Mouse (Mus musculus) kidney, postnatal 4 days (tissue): ENCODE data around the gene Fto.

ENCODE experiments used
- DNase-seq, 2 experiments: peaks; one replicate each; pipeline ENCODE4 v3.0.0; 2021; ENCODE audit warnings: mixed read lengths in 2 of 2

Gene Fto

DNA sequence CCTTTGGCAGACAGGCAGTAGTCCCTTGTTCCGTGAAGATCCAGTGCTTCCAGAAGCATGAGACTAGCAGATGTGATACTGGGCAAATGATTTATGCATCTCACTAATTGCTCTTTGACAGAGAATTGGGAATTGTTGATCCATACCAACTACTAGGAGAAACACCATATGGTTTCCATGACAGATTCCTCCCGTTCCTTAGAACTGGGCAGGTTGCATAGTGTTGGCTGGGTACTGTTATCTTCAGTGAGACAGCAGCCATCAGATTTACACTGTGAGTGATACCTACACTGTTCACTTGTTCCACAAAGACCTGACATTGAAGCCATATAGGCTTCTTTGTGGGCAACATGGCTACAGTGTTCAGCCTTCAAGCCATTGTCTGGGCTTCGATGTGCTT, 191.0 kb downstream of the Fto start:
- DNase-seq = no peak

DNA sequence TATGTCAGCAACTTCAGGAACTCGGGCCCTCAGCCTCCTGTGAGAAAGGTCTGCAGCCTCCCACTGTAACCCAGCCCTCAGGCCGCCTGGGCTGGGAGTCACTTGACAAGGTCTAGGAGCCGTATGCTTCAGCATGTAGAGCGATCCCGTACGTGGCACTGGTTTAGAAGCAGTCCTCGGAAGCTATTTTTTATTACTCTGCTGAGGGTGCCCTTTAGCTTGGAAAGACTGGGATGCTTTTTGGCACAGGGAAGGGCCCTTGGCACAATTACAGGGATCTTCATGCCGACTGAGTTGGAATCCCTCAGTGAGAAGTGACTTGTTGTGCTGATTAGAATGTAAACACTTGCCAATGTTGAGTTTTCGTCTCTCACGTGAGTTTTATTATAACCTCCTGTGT, 191.6 kb downstream of the Fto start:
- DNase-seq = no peak

DNA sequence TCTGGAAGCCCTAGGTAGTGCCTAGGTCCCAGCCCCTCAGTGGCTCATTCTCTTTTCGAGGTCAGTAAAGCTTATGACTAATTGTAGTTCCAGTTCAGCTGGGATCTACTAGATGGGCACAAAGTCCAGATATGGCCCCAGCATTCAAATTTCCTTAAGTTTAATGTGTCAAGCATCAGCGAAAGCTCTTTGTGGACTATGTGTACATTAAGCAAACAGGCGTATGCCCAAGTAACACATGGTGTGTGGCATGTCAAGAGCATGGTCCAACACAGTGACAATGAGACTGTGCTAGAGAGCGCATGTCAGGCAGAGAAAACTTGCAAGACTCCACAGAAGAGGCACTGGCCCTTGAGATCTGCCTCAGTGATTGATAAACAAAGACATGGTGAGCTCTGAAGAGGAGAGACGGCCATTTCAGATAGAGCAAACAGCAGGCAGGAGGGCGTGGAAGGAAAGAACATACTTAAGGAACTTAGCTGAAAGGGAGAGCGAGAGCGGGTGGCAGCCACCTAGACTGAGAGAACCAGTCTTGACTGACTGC, 192.2 kb downstream of the Fto start:
- no peak for DNase-seq

DNA sequence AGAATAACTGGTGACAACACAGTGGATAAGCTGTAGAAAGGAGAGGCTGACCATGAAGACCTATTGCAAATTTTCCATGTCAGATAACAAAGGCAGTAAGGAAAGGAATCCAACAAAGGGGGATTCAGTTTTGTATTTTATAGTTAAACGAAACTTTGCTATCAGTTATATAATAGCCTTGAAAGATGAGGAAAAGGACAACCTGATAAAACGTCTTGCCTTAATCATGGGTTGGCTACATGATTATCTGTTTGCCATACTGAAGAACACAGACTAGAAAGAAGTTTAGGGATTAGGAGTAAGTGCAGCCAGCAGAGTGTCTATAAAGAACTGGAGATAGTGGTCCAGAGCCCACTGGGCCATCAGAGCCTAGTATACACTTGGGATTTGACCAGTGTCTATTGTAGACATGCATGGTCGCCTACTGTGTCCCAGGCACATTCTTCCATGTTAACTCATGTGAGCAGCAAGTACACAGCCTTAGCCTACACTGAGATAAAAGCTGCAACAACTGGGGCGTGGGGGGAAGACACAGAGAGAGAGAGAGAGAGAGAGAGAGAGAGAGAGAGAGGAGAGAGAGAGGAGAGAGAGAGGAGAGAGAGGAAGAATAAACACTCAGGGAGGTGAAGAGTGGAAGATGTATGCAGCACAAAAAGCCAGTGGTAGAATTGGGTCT, 192.8 kb downstream of the Fto start:
- DNase-seq = no peak

DNA sequence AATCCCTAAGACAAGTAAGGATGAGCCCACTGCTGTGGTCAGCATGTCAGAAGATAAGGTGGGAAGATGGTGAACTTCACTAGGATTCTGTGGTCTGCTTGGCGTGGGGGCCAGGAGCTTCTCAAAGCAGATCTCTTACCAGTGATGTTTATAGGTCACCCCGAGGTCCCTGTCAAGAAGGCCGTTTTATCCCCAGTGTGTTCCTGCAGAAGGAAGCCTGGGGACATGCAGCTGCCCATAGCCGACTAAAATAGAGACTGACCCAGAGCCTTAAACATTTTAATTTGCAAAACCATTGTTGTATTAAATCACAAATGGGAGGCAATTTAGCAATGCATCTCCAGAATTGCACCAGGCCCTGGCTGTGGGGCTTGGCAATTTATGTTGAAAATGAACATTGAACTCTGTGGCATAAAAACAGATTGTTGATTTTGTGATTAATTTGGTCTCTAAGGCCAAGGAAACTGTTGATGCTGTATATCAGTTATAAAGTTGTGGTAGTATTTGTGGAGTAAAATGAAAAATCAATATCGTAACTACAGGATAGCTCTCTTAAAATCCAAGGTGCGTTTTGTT, 193.4 kb downstream of the Fto start:
- no peak for DNase-seq

DNA sequence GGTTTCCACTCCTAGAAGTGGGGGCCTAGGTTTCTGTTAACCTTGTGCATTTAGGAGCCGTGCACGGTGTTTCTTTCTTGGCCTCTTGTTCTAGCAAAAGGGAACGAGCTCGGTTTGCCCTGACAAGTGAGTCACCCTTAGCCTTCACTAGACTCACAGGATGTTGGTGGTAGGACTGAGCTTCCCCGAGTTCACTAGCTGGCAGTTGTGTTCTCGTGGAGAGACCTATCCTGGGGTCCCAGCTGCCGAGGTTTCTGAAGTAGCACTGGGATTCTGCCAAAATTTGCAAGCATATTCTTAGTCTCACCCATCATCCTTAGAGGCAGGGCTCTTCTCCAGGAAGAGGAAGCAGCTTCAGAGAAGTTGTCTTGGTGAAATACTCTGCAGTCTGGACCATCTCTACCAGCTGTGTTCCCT, 194.4 kb downstream of the Fto start:
- no peak for DNase-seq

DNA sequence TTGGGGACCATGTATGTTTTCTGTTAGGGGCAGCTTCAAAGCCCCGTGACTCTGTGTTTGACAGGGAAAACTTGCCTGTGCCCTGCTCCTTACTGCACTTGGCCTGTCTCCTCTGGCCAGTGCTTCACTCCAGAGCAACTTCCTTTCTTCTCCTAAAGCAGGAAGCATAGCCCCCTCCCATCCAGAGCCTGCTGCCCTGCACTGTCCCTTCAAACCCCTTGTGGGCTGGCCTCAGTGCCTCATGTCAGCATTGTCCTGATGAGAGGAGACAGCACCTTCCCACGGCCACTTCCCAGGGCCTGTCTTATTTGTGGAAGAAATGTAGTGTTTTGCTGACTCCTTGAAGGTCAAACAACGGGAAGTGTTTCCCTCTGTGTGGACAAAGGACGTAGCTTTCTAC, 195.0 kb downstream of the Fto start:
- no peak for DNase-seq

DNA sequence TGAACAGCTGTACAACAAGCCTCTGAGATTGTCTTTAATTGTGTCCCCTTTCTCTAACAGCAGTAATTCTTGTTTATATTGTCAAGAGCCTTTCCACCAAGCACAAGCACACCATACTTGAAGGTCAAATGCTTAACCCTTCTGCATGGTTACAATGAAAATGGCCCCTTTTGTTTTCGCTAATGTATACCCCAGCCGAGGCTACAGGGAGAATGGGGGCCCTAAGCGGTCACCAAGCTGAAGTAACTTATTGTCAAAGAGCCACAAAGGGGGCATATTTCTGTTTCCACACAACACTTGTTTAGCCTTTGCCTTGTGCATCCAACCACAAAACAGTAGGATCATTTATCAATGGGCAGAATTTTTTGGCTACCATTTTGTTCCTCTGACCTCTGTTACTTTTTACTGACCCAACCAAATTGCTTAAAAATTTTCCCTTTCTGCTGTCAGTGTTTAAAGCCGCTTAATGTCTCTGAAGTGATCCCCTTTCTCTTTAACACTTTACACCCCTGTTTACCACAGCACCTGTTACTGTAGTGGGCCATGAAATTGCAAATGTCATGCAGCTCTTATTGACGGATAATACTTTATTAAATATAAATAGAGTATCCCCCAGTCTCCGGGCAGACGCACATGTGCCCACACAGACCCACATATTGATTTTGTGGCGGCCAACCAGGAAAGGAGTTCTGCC, 196.0 kb downstream of the Fto start:
- no peak for DNase-seq

DNA sequence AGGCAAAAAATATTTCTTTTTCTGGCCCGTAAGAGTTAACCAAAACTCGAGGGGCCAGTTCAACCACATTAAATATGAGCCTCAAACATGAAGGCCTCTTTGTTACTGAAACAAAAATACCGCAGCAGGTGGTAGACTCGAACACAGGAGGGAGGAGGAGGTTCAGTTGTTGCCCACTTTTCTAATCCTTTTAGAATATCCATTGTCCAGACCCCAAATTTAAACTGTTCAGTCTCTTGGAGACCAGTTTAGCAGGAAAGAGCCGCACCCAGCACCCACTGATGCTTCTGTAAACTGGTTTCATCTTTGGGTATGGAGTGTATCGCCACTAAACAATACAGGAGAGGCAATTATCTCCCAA, 196.6 kb downstream of the Fto start:
- DNase-seq = no peak

DNA sequence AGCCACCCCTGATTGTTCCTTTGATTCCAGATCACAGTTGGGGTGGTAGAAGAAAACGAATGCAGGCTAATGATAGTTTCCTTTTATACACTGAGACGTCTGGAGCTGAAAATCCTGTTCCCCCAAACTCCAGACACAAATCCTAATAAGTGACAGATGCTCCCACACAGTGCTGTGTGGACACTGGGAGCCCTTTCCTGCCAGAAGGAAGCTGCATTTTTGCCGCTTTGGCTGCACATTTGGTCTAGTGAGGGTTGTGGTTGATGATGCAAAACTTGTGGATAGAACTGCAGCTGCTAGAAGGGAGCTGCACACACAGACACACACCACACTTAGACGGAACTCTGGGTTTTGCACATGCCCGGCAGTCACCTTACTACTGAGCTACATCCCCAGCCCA, 197.4 kb downstream of the Fto start:
- no peak for DNase-seq

DNA sequence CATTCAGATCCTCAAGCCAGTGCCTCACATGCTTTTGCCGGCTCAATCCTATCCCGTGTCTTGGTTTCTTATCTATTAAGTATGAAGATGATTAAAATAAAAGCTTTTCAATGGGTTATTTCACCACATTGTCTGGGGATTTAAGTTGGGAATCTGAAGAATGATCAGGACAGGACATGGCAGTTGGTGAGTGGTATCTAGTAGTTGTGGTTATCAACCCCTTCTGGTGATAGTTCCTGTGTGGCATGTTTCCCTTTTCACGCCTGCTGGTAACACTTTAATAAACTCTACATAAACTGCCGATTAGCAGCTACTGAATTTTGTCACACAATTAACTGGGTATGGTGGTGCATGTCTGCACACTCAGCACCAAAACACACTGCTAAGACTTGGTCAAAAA, 198.6 kb downstream of the Fto start:
- DNase-seq = no peak

DNA sequence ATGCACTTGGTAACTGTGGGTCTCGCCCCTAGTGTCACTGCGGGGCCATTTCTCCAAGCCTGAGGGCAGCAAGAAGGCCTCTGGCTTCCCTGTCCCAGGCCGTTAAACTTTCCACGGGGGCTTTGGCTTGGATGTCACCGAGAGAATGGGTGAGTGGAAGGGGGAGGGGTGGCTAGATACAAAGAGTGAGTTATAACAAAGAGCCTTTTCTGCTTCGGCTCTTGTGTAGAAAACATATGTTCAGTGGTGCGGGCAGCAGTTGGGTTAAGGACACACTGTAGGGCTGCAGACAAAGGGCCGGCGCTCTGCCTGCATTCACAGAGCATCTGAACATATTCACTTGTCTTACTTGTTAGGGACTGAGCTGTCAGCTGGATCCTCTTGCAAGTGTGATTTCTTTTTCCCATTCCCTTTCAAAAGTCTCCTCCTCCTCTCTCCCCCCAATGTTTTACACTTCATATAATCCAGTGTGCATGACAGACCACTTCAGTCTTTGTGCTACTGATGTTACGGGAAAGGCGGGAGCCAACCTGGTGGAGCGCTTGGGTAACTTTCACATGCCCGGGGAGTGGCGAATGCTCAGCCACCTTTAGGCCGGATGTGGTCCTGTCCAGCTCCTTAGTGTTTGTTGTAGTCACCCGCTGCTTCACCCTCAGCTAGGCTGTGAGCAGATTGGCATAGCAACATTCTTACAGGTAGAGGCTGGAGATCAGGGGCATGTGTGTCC, 201.6 kb downstream of the Fto start:
- peak in 1 of 2 experiments; percentile 41 for DNase-seq

DNA sequence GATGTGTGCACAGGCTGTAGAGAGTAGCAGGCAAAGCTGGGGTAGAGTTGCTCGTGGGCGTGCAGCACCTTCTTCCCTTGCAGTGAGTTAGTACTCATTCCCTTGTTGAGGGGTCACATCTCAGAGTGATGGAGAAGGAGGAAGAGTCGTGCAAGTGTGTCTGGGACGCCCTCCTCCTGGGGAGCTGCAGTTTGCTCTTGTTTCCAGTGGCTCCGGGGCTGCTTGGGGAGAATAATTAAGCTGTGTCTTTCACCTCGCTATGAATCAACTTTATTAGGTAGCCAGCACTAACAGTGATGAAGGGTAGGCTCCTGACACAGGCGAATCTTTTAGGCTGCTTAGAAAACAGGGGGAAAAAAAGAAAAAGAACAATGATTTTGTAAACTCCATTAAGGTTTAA, 203.1 kb downstream of the Fto start:
- DNase-seq = no peak

DNA sequence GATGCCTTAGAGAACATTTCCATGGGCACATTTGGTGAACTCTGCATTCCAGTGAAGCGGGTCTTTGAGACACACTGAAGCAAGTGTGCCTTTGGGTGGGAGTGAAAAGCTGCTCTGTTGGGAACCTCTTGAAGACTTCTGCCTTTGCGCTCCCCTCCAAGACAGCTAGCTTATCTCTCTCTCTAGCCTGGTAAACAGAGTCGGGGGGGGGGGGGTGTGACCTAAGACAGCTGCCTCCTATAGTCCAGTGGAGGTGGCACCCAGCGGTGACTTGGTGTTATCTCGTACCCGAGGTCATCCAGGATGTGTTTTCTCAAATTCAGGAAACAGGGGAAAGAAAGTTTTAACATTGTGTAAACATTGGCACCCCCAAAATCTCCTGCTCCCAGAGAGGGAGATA, 204.8 kb downstream of the Fto start:
- DNase-seq = no peak

DNA sequence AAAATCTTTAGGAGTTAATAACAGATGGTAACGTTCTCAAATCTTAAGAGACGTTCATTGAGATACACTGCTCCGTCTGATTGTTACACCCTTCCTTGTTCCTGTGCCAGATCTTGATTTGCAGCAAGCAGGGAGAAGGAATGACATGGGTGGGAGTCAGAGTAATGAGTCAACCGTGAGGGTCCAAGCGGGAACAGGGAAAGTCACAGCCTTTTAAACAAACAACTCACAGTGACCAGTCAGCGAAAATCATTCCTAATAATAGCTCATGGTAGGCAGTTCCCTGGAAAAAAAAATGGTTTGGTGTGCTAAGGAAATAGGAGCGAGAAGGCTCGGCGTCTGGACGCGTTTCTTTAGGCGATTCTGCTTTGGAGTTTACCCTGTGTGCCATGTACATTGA, 208.9 kb downstream of the Fto start:
- no peak for DNase-seq

DNA sequence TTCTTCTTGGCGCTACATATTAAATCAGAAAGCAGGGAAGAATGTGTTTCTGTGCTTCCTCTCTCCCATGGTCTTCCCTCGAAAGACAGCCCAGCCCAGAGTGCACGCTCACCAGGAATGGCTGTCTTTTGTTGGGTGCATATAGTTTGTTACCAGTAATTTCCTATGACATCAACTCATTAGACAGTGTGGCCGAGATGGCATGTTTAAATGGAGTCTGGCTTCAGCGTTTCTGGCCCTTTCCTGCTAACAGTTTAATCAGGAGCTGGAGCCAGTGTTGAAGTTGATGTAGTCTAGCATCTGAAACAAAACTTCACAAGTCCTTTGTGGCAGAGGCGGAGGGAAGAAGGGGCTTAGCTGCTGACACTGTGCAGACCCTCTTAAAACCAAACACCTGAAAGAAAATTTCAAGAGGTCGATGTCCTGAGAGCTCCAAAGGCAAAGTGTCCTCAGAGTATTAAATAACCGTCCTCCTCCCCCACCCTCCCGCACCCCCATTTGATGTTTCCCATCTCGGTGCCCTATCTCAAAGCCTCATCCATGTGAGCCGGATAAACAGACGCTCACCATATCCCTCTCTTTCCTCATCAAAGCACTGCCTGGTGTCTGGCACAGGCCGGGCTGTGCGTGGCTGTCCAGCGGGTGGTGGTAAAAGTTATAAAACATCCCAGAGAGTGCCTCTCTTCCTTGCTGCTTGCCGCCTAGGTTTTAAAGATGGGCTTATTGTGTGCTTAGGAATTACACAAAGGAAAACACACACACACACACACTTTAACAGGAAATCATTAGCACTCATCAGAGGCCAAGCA, 210.9 kb downstream of the Fto start:
- DNase-seq = no peak

DNA sequence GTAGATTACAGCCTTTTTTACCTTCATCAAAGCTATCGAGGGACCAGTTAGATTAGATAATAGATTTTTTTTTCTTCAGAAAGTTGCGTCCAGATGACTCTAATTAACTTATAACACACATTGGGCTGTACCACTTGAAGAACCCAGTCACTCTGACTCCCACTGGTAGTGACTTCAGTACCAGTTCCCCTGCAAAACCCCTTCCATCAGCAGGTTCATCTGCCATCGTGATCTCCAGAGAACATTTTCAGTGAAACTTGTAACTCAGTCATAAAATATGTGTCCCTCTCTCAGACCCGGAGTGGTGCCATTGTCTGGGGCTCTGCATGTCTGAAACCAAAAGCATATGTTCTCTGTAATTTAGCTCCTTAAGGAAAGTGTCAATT, 211.5 kb downstream of the Fto start:
- no peak for DNase-seq

DNA sequence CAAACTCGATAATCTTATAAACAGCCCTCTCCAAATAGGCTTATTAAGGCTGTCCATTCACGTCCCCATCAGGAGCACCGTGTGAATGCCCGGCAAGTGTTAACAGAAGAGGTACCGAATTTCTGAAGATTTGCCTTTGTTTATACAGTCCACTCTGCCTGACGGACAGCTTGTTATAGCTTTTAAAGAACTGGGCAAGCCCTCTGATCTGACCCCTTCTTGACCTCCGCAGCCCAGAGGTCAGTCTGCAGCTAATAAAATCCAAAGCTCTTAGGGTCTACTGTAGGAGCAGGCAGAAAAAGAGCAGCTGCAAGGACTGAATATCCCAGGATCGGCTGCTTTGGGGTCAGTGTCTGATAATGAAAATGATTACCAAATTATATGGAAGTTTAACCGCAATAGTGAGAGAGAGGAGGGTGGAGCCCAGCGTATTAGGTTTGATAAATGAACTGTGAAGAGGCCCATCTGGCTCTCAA, 212.1 kb downstream of the Fto start:
- no peak for DNase-seq

DNA sequence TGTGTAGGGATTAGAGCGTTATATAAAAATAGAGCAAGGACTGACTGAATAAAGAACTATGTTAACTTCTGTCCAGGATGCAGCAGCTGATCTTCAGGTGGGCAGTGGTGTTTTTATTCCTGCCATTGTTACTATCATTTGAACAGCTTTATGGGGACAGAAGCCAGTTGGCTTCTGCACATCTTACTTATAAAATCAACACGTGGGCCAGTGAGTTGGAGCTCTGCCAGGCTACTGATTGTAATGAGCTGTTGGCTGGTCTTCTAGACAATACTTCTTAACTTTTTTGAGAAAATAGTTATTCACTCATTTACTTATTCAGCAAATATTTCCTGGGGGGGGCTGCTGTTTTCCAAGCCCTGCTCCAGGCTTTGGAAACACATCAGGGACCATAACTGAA, 215.6 kb downstream of the Fto start:
- peak; percentile 58 to 64 for DNase-seq

DNA sequence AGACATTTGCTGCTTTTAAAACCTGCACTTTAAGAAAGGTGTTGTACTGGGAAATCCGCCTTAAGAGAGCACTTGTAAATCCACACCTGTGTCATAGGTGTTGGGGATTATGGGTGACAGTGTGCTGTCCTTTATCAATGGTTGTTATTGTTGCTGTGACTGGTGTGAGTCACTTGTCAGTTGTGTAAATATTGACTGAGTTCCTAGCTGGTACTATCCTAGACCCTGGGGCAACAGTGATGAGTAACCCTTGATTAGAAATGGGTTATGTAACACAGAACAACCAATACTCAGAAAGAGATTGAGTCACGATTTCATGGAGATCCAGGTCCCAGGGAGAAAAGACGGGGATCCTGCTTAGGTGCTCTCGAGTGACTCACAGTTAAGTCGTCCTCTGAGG, 216.4 kb downstream of the Fto start:
- DNase-seq = no peak

DNA sequence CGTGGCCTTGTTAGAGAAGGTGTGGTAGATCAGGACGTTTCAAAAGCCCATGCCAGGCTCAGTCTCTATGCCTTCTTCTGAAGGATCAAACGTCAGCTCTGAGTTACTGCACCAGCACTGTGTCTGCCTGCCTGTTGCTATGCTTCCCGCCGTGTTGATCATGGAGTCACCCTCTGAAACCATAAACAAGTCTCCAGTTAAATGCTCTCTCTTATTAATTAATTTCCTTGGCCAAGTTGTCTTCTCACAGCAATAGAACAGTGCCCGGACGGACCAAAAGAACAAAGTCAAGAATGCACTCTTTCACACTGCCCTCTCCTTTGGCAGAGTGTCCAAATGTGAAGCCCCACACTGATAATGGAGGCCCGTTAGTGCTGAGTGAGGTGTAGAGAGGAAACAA, 217.3 kb downstream of the Fto start:
- DNase-seq = no peak

DNA sequence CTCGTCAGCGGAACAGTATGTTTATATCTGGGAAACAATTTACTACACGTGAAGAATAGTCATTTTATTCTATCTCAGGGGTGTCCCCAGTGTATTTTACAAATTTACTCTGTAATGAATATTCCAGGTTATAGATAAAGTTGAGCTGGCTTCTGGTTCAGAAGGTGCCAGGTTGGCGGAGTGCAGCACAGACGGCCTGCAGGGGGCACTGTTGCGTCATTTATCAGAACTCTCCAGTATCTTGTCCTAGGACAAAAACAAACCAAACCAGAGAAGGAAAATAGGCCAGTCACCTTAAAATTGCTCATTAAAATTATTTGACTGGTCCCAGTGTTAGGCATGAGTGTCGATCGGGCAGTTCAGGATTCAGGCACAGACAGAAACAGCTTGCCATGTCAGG, 218.6 kb downstream of the Fto start:
- DNase-seq = peak; percentile 92 to 93
